Mouse (Mus musculus): ENCODE results near the gene Xiap. TPM values are rescaled to one million over a fixed set of nuclear protein-coding genes. Genes with fewer than 3 reads are reported as not detected.

The Xiap gene
- total RNA-seq, 2 experiments from 2014 or later: 62.7 to 65.9 TPM

DNA sequence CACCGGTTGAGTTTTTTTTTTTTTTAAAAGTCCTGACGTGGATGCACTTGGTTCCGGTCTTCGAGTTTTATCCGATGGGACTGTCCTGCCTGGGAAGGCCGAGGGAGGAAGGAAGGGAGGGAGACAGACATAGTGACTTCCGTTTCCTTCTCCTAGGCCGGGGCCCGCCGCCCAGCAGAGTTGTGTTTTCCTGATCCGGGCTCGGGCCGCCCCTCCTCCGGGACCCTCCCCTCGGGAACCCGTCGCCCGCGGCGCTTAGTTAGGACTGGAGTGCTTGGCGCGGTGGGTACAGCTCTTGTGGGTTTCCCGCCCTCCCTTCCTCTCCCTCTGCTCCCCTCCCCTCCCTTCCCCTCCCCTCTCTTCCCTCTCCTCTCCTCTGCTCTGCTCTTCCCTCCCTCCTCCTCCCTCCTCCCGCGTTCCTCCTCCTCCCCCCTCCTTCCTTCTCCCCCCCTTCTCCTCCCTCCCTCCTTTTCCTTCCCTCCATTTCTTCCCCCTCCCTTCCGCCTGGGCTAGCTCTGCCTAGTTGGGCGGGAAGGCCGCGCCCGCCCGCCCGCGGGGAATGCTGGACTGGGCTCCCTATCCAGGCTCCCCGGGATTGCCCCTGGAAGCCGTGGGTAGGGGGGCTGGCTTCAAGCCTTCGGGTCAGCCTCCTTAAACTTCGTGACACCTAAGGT lies 8.9 kb downstream of the Xiap start:
- intact Hi-C loops (cut with DNase I): loop anchor here (1.0 kb wide), 1 partner anchor 82 kb away; no protein-coding TSS in a partner anchor
- peak; percentile 52 to 64 for DNase-seq (ENCODE audit: low spot score in 2 of 2)

- DNase-seq (ENCODE audit: low spot score in 2 of 2): no peak
- intact Hi-C loops (cut with DNase I): loop anchor here (1.0 kb wide), 1 partner anchor 81 kb away; no protein-coding TSS in a partner anchor
Observed at GRCm38 (mm10) chrX:42068875-42069257, 9.4 kb downstream of the Xiap start.

- intact Hi-C loops (cut with DNase I): no loop called here
- DNase-seq (ENCODE audit: low spot score in 2 of 2): no peak
Observed at GRCm38 (mm10) chrX:42087731-42088130, 28.3 kb downstream of the Xiap start.

- no peak for DNase-seq (ENCODE audit: low spot score in 2 of 2)
- intact Hi-C loops (cut with DNase I): no loop called here
Observed at GRCm38 (mm10) chrX:42088136-42088535, 28.7 kb downstream of the Xiap start.

GRCm38 (mm10) chrX:42107137-42107536 lies 47.7 kb downstream of the Xiap start:
- intact Hi-C loops (cut with DNase I): no loop called here
- DNase-seq (ENCODE audit: low spot score in 2 of 2): no peak

GRCm38 (mm10) chrX:42110585-42110984 lies 51.1 kb downstream of the Xiap start:
- no peak for DNase-seq (ENCODE audit: low spot score in 2 of 2)
- intact Hi-C loops (cut with DNase I): no loop called here

DNA sequence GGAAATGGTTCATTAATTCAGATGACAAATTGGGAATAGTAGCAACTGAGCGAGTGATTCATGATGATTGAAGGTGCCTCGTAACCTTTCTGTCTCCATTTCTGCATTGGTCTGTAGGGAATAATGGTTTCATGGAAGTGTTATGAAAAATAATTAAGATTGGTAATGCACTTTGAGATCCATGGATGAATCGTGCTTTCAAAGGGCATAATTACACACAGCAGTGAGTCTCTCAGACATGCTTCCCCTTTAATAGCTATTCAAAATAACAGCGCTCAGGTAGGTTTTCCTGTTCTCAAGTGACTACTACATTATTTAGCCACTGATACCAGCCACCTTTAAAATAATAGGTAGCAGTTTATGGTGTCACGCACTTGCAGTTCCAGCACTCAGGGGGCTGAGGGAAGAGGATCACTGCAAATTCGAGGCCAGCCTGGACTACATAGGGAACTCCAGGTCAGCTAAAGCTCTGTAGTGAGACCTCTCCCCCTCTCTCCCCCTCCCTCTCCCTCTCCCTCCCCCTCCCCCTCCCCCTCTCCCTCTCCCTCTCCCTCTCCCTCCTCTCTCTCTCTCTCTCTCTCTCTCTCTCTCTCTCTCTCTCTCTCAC lies 60.1 kb downstream of the Xiap start:
- intact Hi-C loops (cut with DNase I): no loop called here
- no peak for DNase-seq (ENCODE audit: low spot score in 2 of 2)

DNA sequence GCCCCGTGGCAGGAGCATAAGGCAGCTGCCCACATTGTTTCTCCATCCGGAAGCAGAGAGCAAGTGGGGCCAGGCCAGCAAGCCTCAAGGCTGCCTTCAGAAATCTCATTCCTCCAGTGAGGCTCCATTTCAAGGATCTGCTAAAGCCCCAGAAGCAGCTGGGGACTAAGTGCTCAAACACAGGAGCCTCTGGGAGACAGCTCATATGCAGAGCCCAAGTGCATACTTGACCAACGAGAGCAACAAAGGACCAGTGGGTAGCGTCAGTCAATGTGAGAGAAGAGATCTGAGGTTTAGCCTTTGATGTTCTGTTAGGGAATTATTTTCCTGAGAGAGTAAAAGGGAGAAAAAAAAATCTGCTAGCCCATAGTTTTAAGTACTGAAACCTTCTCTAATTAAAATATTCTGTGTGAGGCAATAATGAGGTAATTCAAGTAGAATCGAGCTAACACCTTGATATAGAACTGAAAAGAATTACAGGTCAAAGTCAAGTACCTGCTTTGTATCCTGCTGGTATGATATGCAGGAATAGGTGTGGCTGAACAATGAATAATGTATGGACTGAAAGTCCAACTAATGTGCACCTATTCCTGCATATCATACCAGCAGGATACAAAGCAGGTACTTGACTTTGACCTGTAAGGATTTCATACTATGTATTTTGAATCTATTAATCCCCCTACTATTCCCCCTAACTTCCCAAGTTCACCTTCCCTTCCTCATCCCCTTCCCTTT lies 65.7 kb downstream of the Xiap start:
- intact Hi-C loops (cut with DNase I): no loop called here

GRCm38 (mm10) chrX:42139882-42140281 lies 80.4 kb downstream of the Xiap start:
- no peak for DNase-seq (ENCODE audit: low spot score in 2 of 2)
- intact Hi-C loops (cut with DNase I): no loop called here

More for the DNA sequence above, 65.7 kb downstream of the Xiap start:
- no peak for DNase-seq (ENCODE audit: low spot score in 2 of 2)

DNA sequence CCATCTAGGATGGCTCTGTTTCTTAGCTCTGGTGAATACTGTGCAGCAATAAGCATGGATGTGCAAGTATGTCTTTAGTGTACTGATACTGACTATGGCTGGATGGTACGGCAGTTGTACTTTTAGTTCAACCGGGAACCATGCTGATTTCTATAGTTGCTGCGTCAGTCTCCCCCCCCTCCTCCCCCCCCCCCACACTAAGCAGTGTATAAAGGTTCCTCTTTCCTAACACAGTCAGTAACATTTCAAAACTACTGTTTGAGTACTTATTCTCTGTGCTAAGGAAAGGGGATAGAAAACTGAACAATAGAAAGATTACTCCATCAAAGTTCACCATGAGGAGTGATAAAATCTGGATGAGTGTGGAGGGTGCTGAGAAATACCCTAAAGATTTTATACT lies 83.1 kb downstream of the Xiap start:
- intact Hi-C loops (cut with DNase I): no loop called here
- no peak for DNase-seq (ENCODE audit: low spot score in 2 of 2)

GRCm38 (mm10) chrX:42143991-42144390 lies 84.5 kb downstream of the Xiap start:
- intact Hi-C loops (cut with DNase I): no loop called here
- DNase-seq (ENCODE audit: low spot score in 2 of 2): no peak

DNA sequence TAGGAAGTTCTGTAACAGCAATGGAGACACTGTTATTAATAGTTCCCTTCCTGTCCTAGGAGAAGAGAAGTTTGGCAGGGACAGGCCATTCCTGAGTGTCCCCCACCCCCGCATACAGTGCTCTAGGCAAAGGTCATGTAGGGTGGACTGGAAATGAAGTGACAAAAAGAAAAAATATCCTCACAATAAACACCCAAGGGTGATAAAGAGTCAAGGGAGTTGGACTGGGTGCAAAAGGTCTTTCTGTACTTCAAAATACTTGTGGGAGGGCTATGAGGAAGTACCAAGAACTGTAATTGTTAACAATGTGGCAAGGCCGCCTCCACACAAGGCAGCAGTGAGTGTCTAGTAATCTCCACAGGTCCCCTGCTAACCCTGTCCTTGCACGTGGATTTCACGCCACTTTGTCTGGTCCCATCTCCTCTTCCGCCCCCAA lies 88.6 kb downstream of the Xiap start:
- DNase-seq (ENCODE audit: low spot score in 2 of 2): no peak
- intact Hi-C loops (cut with DNase I): loop anchor here (5.0 kb wide), 1 partner anchor 116 kb away; no protein-coding TSS in a partner anchor

DNA sequence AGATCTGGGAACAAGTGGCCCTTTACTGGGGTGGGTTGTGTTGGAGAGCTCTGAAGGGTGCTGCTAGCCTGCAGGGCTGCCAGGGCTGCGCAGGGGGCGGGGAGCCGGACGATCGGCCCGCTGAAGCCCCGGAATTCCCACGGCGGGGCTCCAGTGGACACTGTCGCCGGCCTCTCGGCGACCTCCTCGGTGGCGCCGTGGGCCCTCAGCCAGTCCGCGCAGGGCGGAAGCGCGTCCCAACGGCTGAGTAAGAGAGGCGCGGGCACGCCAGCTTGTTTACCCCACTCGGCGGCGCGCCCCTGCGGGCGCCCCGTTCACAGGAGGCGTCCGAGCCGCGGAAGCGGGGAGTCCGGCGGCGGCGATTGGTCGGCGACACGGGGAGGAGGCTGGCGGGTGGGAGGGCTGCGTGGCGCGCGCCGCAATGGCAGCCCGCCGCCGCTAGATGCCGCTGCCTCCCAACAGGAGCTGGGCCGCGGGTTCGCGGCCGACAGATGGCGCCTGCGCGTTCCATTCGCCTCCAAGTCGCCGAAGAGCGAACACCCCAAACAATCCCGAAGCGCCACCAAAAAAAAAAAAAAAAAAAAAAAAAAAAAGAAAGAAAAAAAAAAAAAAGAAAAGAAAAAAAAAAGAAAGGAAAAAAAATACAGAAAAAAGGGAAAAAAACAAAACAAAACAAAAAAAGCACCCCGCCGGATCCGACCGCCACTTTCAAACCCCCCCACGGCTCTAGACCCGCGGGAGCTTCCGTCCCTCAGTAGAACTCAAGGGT lies 89.5 kb downstream of the Xiap start, which contains the start of gene Stag2:
Stag2 (plus strand) TSS at position 530 of the 769 bp plus-strand sequence.
- peak; percentile 79 to 87 for DNase-seq (ENCODE audit: low spot score in 2 of 2)
- intact Hi-C loops (cut with DNase I): loop anchor here (5.0 kb wide), 1 partner anchor 117 kb away; no protein-coding TSS in a partner anchor

DNA sequence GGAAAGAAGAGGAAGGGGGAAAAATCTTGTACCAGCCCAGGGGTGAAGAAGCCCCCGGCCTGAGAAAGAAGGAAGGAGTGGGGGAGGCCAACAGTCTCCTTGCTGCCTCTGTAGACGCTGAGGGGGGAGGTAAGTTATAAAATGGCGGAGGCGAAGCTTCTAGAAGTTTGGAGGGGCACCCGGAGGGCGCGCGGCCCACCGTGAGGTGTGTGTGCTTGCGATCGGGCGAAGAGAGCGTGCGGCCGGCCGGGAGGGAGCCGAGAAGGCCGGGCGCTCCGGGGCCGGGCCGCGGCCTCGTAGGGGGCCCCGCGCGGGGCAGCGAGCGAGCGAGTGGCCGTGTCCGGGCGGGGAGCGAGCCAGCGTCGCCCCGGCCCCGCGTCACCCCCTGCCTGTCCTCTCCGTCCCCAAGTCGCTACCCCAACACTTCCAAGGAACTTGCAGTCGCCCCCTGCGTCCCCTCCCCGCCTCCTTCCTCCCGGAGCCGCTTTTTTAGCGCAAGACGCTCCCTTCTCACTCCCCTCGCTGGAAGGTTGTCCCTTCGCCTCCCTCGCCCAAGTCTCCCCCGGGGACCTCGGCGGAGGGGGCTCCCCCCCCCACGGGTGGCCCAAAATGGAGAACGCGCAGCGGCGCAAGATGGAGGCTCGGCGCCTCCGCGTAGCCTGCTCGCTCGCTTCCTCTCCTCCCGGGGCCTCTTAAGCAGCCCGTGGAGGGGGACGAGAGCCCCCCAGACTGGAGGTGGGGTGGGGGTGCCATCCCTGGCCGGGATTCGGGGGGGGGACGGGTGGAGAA lies 90.3 kb downstream of the Xiap start:
- intact Hi-C loops (cut with DNase I): loop anchor here (1.0 to 5.0 kb wide), 2 partner anchors 81 to 117 kb away; no protein-coding TSS in a partner anchor
- peak; percentile 14 to 29 for DNase-seq (ENCODE audit: low spot score in 2 of 2)

DNA sequence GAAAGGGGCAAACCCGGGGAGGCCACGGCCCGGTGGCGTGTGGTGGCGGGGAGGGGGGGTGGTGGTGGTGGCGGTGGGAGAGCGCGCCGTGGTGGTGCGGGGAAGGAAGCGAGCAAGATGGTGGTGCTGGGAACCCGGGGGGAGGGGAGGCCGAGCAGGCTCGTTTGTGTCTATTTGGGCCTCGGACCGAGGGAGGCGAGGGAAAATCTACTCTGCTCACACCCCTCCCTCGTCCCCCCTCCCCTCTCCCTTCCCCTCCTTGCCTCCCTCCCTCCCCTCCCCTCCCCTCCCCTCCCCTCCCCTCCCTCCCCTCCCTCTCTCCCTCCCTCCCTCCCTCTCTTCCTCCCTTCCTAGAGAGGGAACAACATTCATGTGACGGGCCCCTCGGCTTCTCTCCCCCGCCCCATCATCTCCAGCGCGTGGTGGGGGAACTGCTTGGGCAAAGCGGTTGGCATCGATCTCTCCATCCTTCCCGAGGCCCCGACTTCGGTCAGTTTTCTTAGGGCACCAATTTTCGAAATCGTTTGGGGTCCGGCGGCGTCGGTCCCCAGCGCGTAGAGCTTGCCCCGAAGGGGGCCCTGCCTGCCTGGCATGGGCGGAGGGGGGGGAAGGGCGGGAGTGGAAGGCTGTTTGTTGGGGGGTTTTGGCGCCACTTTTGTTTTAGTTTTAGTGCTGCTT lies 91.0 kb downstream of the Xiap start:
- DNase-seq (ENCODE audit: low spot score in 2 of 2): peak; percentile 60 to 80
- intact Hi-C loops (cut with DNase I): loop anchor here (1.0 kb wide), 1 partner anchor 82 kb away; no protein-coding TSS in a partner anchor

DNA sequence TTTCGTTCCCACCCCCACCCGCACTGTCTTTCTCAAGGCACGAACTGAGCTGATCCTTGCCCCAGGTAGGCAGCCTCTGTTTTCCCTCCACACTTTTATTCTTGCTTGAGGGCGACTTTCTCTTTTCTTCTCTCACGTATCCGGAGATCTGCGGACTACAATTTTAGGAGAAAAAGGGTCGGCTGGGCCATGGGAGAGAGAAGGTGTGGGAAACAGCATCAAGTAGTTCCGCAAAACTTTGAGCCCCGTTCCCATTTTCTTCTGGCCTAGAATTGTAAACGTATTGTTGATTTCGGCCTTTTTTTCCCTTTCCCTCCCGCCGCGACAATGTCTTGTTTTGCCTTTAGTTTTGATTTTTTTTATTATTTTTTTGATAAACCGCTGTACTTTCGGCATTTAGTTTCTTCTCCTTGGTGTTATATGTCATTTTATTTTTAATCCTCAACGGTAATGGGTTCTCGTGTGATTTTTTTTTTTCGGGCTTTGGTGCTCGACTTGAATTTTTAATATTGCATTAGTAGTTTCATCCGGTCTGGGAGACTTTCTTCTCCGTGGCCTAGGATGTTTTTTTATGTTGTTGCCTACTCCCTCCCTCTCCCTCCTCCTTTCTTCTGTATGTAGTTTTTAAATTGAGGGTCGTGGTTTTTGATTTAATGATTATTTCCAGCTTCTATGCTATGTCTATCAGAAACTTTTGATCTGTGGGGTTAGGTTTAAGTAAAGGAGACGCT lies 91.7 kb downstream of the Xiap start:
- intact Hi-C loops (cut with DNase I): no loop called here
- DNase-seq (ENCODE audit: low spot score in 2 of 2): peak in 1 of 2 experiments; percentile 6

GRCm38 (mm10) chrX:42151903-42152369 lies 92.5 kb downstream of the Xiap start:
- intact Hi-C loops (cut with DNase I): no loop called here
- peak; percentile 59 to 85 for DNase-seq (ENCODE audit: low spot score in 2 of 2)
